Mouse (Mus musculus) liver, embryonic 11.5 days (tissue): ENCODE measurements at regions not wholly inside any gene's neighbourhood (a gene's known extent, or its start where the extent isn't known, plus 50 kb on each side); places are given as distances from the start of the nearest gene placed in this dataset.
A peak's percentile ranks its signal among the peaks of the same experiment; 100 is the strongest.

ENCODE experiments used
- ATAC-seq: fragments of 200-750 bp; cut with Nextera tagmentation; replicated peaks from 2 replicates; pipeline ENCODE4 v1.8.0; 2017; ENCODE audit warnings: moderate number of reproducible peaks, mild to moderate bottlenecking, moderate TSS enrichment, moderate library complexity; ENCODE audit not compliant: low FRiP score
- DNase-seq: peaks from one replicate; pipeline ENCODE4 v3.0.0-alpha.2; 2017; ENCODE audit warnings: low spot score
- H3K27ac ChIP-seq: fragments of 300-500 bp; sonication (generic); 2 replicates; pipeline ENCODE4 v1.5.1; 2014; ENCODE audit warnings: mild to moderate bottlenecking, low read depth, low read length, control low read depth
- H3K27me3 ChIP-seq: fragments of 300-500 bp; sonication (generic); replicated peaks from 2 replicates; pipeline ENCODE4 v1.6.1; 2014; ENCODE audit warnings: low read length, mixed read lengths; ENCODE audit not compliant: control insufficient read depth, insufficient read depth
- H3K36me3 ChIP-seq: fragments of 300-500 bp; sonication (generic); 2 replicates; pipeline ENCODE4 v1.6.1; 2014; ENCODE audit warnings: mild to moderate bottlenecking, low read length, moderate library complexity, mixed read lengths; ENCODE audit not compliant: control insufficient read depth, insufficient read depth
- H3K4me1 ChIP-seq: fragments of 300-500 bp; sonication (generic); replicated peaks from 2 replicates; pipeline ENCODE4 v1.6.1; 2014; ENCODE audit warnings: low read length, mixed read lengths; ENCODE audit not compliant: control insufficient read depth, insufficient read depth
- H3K4me2 ChIP-seq: fragments of 300-500 bp; sonication (generic); 2 replicates; pipeline ENCODE4 v1.6.1; 2014; ENCODE audit warnings: mild to moderate bottlenecking, control low read depth, moderate library complexity
- H3K4me3 ChIP-seq: fragments of 300-500 bp; sonication (generic); 2 replicates; pipeline ENCODE4 v1.5.1; 2014; ENCODE audit warnings: low read depth, low read length, control low read depth
- H3K9ac ChIP-seq: fragments of 300-500 bp; sonication (generic); 2 replicates; pipeline ENCODE4 v1.6.1; 2014; ENCODE audit warnings: low read depth, low read length, control low read depth
- H3K9me3 ChIP-seq: fragments of 300-500 bp; sonication (generic); 2 replicates; pipeline ENCODE4 v1.6.1; 2016; ENCODE audit warnings: low read length, inconsistent platforms, mixed read lengths; ENCODE audit not compliant: control insufficient read depth
- WGBS: fragments of 180-500 bp; shearing (Covaris S2); extraction: QIAGEN DNeasy Blood & Tissue Kit; methylation state at CpG from one replicate; pipeline ENCODE4 v1.1.7; 2014; 5-methylcytosine and 5-hydroxymethylcytosine counted together

DNA sequence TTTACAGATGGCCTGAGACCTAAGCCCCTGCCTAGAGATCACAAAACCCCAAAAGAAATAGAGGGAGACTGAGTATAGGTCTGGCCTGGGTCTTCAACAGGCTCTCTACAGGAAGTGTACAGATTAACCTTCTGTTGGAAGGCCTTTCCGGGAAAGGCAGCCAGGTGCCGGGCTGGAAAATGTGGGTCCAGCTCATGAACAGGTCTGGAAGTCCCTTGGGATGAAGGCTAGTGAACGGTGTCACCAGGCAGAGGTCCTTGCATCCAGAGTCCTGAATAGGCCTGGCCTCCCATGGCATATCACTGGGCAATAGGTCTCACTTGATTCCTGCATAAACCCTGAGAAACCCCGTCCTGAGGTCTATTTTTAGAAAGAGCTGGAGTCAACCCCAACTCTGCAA lies 140.1 kb downstream of the Chst1 start:
- H3K4me2 ChIP-seq, result no peak overlapping the region
- H3K9ac ChIP-seq, result no peak overlapping the region
- no peaks in the 10 kb centered on the region for H3K9me3 ChIP-seq
- no peak for ATAC-seq
- H3K4me3 ChIP-seq, result no peak overlapping the region
- no peak for DNase-seq
- no peaks in the 10 kb centered on the region; the same call in 1 of the 2 replicates for H3K27me3 ChIP-seq
- H3K27ac ChIP-seq, result no peak overlapping the region
- 0 out of 2 replicates have a peak, but pooled peaks cover 3% of the 10 kb centered on the region for H3K4me1 ChIP-seq
- H3K36me3 ChIP-seq, result no peaks in the 10 kb centered on the region
- 76% methylated on average over 4 of the region's 4 CpGs for WGBS

DNA sequence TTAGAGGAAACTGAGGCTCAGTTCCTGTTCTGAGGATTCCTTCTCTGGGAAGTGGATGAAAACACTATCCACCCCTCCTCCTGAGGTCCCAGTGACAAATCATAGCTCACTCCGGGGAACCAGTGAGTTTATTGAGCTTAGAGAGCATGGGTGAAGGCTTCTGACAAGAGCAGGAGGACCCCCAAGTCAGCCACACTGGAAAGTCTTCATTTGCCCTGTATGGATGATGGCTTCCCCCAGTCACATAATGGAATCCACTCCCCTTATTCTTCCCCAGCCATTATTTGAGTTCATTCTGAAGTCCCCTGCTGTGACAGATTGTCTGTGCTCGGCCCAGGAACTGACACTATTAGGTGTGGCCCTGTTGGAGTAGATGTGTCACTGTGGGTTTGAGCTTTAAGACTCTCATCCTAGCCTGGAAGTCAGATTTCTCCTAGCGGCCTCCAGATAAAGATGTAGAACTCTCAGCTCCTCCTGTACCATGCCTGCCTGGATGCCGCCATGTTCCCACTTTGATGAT lies 141.3 kb downstream of the Chst1 start:
- H3K4me2 ChIP-seq, result no peak overlapping the region

DNA sequence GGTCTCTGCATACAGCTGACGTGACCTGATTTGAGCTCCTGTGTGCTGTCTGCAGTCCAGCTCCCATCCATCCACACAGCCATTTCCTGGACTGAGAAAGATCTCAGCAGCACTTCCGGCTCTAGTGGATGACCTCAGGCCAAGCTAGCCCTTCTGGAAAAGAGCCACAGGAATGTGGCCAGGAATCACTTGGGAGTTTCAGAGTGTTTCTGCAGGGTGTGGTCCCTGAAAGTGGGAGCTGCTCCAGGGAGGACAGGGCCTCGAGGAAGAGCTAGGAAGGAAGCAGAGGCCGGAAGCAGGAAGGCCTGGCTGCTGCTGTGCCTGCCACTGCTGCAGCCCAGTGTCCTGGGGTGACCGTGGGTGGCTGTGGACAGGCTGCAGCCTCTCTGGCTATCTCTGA lies 142.5 kb downstream of the Chst1 start:
- H3K36me3 ChIP-seq, result no peaks in the 10 kb centered on the region
- DNase-seq, result no peak
- H3K27me3 ChIP-seq, result no peaks in the 10 kb centered on the region; the same call in 1 of the 2 replicates
- H3K4me3 ChIP-seq, result no peak overlapping the region
- H3K9me3 ChIP-seq, result no peaks in the 10 kb centered on the region
- no peak overlapping the region for H3K4me2 ChIP-seq
- H3K4me1 ChIP-seq, result 0 out of 2 replicates have a peak, but pooled peaks cover 3% of the 10 kb centered on the region
- WGBS, result 45% methylated on average over 5 of the region's 5 CpGs
- ATAC-seq, result peak; percentile 51; the same call in 1 of the 2 replicates
- no peak overlapping the region for H3K27ac ChIP-seq
- no peak overlapping the region for H3K9ac ChIP-seq

More for the DNA sequence above, 141.3 kb downstream of the Chst1 start:
- DNase-seq, result no peak
- Histone ChIP-seq H3K36me3 (no peaks in the 10 kb centered on the region), H3K27me3 (no peaks in the 10 kb centered on the region; the same call in 1 of the 2 replicates), H3K9me3 (no peaks in the 10 kb centered on the region), H3K9ac (no peak overlapping the region), H3K4me3 (no peak overlapping the region), H3K4me1 (0 out of 2 replicates have a peak, but pooled peaks cover 3% of the 10 kb centered on the region), H3K27ac (no peak overlapping the region)
- 76% methylated on average over 4 of the region's 4 CpGs for WGBS
- ATAC-seq, result no peak

DNA sequence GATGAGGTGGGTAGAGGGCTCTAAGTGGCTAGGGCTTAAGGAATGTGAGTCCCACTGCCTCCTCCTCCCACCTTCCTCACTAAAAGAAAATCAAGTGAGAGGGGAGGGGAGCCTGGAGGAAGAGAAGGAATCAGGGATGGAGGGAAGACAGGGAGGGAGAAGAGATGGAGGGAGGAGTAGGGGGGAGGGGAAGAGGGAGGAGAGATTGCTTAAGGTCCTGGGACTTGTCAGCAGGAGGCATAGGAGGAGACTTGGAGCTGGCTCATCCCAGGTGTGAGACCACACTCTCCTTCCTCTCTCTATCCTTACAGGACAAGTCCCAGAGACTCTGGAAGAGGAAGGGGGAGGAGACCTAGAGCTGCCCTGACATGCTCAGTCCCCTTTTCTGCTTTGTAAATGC lies 143.2 kb downstream of the Chst1 start:
- no peak for DNase-seq
- Histone ChIP-seq H3K4me3 (no peak overlapping the region), H3K27me3 (no peaks in the 10 kb centered on the region; the same call in 1 of the 2 replicates), H3K9ac (no peak overlapping the region), H3K36me3 (no peaks in the 10 kb centered on the region), H3K9me3 (no peaks in the 10 kb centered on the region), H3K27ac (no peak overlapping the region; the same call in 1 of the 2 replicates), H3K4me1 (0 out of 2 replicates have a peak, but pooled peaks cover 3% of the 10 kb centered on the region), H3K4me2 (no peak overlapping the region)
- ATAC-seq, result no peak

DNA sequence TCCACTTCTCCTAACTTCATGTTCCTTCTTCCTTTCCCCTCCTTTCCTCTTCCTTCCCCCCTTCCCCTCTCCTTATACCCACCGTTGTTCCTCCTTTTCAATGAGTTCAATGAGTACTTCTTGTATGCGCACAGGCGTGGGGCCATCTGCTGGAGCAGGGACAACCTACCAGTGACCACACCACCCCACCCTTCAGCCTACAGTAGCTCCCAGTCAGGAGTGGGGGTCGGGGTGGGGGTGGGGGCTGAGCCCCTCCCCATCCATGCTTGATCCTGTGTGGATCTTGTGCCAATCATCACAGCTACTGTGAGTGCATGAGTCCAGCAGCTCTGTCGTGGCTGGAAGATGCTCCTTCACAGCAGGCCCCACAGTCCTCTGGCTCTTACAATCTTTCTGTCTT lies 143.6 kb downstream of the Chst1 start:
- no peak for DNase-seq
- Histone ChIP-seq H3K27me3 (no peaks in the 10 kb centered on the region; the same call in 1 of the 2 replicates), H3K4me3 (no peak overlapping the region), H3K9ac (no peak overlapping the region), H3K9me3 (no peaks in the 10 kb centered on the region), H3K4me1 (0 out of 2 replicates have a peak, but pooled peaks cover 3% of the 10 kb centered on the region), H3K27ac (no peak overlapping the region), H3K36me3 (no peaks in the 10 kb centered on the region), H3K4me2 (no peak overlapping the region)
- WGBS, result 34% methylated on average over 5 of the region's 5 CpGs
- no peak for ATAC-seq

DNA sequence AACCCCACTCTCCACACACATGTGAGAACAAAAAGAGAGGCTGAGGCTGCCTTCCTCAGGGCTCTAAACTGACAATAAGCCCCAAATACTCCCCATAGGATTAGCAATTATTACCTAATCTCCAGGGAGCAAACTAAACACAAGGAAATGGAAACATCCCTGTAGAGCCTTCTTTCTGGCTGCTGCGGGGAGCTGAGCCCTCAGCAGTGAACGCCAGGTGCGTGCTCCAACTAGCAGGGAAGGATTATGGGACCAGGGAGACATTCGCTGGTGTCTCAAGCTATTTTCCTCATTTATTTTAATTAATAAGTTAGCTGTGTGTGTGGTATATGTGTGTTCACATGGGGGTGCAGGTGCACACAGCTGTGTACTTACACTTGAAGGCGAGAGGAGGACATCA lies 144.4 kb downstream of the Chst1 start:
- H3K4me1 ChIP-seq, result 0 out of 2 replicates have a peak, but pooled peaks cover 3% of the 10 kb centered on the region
- H3K36me3 ChIP-seq, result no peaks in the 10 kb centered on the region
- no peak overlapping the region for H3K4me2 ChIP-seq
- no peak overlapping the region for H3K9ac ChIP-seq
- DNase-seq (no peak), ATAC-seq (no peak)
- H3K9me3 ChIP-seq, result no peaks in the 10 kb centered on the region
- H3K27ac ChIP-seq, result no peak overlapping the region
- 74% methylated on average over 5 of the region's 5 CpGs for WGBS
- no peaks in the 10 kb centered on the region; the same call in 1 of the 2 replicates for H3K27me3 ChIP-seq
- no peak overlapping the region for H3K4me3 ChIP-seq

DNA sequence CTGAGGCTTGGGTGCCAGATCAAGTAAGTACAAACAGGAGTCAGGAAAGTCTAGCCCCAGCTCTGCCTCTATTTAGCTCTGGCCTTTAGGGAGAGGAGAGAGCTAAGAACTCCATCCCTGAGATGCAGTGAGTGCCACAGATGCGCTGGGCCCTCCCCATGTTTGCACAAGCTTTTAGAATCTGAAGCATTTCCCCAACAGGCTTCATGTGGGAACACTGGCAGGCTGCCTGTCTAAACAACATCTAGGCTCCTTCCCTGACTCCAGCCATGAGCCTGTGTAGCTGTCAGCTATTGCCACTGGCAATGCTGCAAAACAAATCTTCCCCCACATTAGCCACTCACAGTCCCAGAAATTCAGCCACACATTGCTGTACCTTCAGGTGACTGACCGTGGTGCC lies 147.9 kb downstream of the Chst1 start:
- Histone ChIP-seq H3K27me3 (no peaks in the 10 kb centered on the region), H3K27ac (no peak overlapping the region), H3K9ac (no peak overlapping the region), H3K9me3 (no peaks in the 10 kb centered on the region), H3K4me1 (no peaks in the 10 kb centered on the region; the same call in 1 of the 2 replicates), H3K4me2 (no peak overlapping the region), H3K36me3 (no peaks in the 10 kb centered on the region), H3K4me3 (no peak overlapping the region)
- DNase-seq (no peak), ATAC-seq (no peak)
- 81% methylated on average over 2 of the region's 2 CpGs for WGBS

DNA sequence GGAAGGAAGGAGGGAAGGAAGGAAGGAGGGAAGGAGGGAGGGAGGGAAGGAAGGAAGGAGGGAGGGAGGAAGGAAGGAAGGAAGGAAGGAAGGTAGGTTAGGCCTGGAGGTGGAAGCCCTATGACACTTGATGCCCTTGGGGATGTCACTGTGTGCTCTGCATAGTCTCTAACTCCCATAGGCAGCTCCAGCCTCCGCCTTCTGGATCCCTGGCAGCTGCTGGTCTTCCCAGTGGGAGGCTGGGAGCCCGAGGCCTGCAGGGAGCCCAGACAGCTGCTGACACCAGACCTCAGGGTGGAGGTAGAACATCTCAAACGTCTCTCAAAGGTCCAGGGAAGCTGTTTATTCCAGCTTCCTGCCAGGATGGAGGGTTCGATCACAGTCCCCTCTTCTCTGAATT lies 150.6 kb downstream of the Chst1 start:
- DNase-seq (no peak), ATAC-seq (no peak)
- 50% methylated on average over 4 of the region's 4 CpGs for WGBS
- H3K4me1 ChIP-seq, result no peaks in the 10 kb centered on the region; the same call in 1 of the 2 replicates
- H3K27ac ChIP-seq, result no peak overlapping the region
- no peaks in the 10 kb centered on the region for H3K9me3 ChIP-seq
- H3K36me3 ChIP-seq, result no peaks in the 10 kb centered on the region
- H3K4me3 ChIP-seq, result no peak overlapping the region
- no peaks in the 10 kb centered on the region for H3K27me3 ChIP-seq
- no peak overlapping the region for H3K9ac ChIP-seq
- H3K4me2 ChIP-seq, result no peak overlapping the region

DNA sequence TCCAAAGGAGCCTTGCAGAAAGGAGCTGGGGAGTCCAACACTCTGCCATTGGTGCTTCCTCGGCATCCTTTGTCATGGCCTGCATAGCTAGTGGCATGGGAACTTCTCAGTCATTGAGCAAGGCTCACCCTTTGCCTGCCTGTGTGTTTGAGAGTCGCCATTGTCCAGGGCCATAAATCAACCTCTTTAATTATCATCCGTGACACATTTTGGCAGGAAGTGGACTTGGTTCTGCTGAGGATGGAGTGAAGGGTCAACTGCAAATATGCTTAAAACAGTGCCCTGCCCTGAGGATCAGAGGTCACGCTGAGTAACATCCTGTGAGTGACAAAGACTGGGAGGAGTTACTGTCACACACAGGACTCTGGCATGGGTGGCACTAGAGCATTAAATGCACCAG lies 151.2 kb downstream of the Chst1 start:
- Histone ChIP-seq H3K27me3 (no peaks in the 10 kb centered on the region), H3K27ac (no peak overlapping the region), H3K4me1 (no peaks in the 10 kb centered on the region; the same call in 1 of the 2 replicates), H3K9me3 (no peaks in the 10 kb centered on the region), H3K4me2 (no peak overlapping the region), H3K9ac (no peak overlapping the region), H3K36me3 (no peaks in the 10 kb centered on the region), H3K4me3 (no peak overlapping the region)
- DNase-seq (no peak), ATAC-seq (peak; percentile 43; the same call in 1 of the 2 replicates)
- WGBS, result 41% methylated on average over 4 of the region's 4 CpGs
